Mouse (Mus musculus) midbrain, embryonic 10.5 days (tissue): ENCODE data around the gene Dis3l2. TPM values are rescaled to one million over a fixed set of nuclear protein-coding genes. Genes with fewer than 3 reads are reported as not detected.

Experiments
- DNase-seq: peaks from one replicate; pipeline ENCODE4 v3.0.0-alpha.2; 2017; ENCODE audit warnings: low spot score
- H3K27ac ChIP-seq: fragments of 300-500 bp; sonication (generic); replicated peaks from 2 replicates; pipeline ENCODE4 v1.5.1; 2016; ENCODE audit warnings: mild to moderate bottlenecking
- H3K27me3 ChIP-seq: fragments of 300-500 bp; sonication (generic); 2 replicates; pipeline ENCODE4 v1.6.1; 2016; ENCODE audit warnings: low read depth, mild to moderate bottlenecking; ENCODE audit not compliant: poor library complexity, severe bottlenecking
- H3K36me3 ChIP-seq: fragments of 300-500 bp; sonication (generic); 2 replicates; pipeline ENCODE4 v1.6.1; 2016; ENCODE audit warnings: mild to moderate bottlenecking, moderate library complexity
- H3K4me1 ChIP-seq: fragments of 300-500 bp; sonication (generic); 2 replicates; pipeline ENCODE4 v1.6.1; 2016
- H3K4me3 ChIP-seq: fragments of 300-500 bp; sonication (generic); 2 replicates; pipeline ENCODE4 v1.5.1; 2016; ENCODE audit warnings: mild to moderate bottlenecking, moderate library complexity
- H3K9me3 ChIP-seq: fragments of 300-500 bp; sonication (generic); replicated peaks from 2 replicates; pipeline ENCODE4 v1.6.1; 2016; ENCODE audit warnings: mild to moderate bottlenecking
- WGBS: fragments of 180-500 bp; shearing (Covaris S2); methylation state at CpG from one replicate; pipeline ENCODE4 v1.1.7; 2016; 5-methylcytosine and 5-hydroxymethylcytosine counted together
- polyA plus RNA-seq: library from polyadenylated mRNA; unstranded; fragments of >200 nt; fragmentation: Nextera tagmentation; extraction: Ambion mirVana; gene quantifications from 2 replicates; pipeline ENCODE4 v1.2.1, GENCODE M21; 2016

Gene Dis3l2
- polyA plus RNA-seq, 1 experiment from 2014 or later: 33.3 TPM

DNA sequence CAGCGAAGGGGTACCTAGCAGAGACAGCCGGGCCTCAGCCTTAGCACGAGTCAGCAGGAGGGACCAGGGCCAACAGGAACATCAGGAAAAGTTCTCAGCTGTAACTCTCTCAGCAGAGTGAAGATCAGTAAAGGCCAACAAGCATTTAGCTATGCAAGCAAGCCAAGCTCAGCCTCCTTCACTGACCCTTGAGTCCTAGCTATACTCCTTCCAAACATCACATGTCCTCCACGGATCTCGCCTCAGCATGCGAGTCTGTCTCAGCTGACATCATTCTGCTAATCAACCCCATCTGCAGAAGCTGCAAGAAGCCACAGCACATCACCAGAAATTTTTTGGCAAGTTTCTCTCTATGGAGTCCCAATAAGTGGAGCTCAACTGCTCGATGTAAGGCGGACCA lies 370.2 kb downstream of the Dis3l2 start:
- Histone ChIP-seq H3K4me3 (no peak overlapping the region), H3K9me3 (no peaks in the 10 kb centered on the region), H3K36me3 (no peaks in the 10 kb centered on the region), H3K27me3 (no peaks in the 10 kb centered on the region), H3K4me1 (no peaks in the 10 kb centered on the region), H3K27ac (no peak overlapping the region)
- DNase-seq: no peak
- WGBS: 88% methylated on average over 8 of the region's 8 CpGs

DNA sequence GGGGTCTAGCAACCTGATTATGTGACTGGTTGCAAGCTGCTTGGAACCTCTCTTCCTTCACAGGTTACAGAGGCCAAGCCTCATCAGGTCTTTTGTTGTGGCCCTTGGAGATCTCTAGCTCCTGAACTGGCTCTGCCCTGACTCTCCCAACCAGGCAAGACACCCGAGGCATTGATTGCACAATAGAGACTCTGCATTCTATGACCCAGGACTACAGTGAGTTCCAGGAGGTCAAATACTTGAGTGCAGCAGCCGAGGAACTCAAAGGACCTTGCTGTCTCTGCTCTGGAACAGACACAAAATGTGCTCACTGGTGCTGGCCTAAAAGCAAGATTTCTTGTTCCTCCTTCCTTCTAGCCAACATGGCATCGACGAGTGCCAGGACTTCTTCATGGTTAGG lies 382.6 kb downstream of the Dis3l2 start:
- no peak for DNase-seq
- 76% methylated on average over 4 of the region's 4 CpGs for WGBS
- no peaks in the 10 kb centered on the region for H3K9me3 ChIP-seq
- no peak overlapping the region for H3K4me3 ChIP-seq
- H3K27ac ChIP-seq: no peak overlapping the region
- no peaks in the 10 kb centered on the region for H3K27me3 ChIP-seq
- no peaks in the 10 kb centered on the region for H3K4me1 ChIP-seq
- H3K36me3 ChIP-seq: no peaks in the 10 kb centered on the region

DNA sequence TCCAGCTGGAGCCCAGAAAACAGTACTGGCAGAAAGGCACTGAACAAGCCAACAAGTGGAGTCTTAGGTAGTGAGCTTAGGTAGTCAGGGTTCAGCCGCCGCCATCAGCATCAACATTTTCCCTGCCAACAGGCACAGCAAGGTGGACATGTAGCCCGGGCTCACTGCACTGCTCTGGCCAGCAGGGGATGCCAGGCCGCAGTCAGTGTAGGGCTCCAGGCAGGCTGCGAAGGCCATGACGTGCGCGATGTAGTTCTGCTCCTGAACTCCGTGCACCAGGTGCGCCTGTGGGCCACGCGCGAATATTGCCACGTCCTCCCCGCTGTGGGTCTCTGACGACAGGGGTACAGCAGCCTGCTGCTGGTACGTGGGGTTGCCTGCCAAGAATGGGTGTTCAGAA lies 383.4 kb downstream of the Dis3l2 start:
- H3K4me1 ChIP-seq: no peaks in the 10 kb centered on the region
- H3K27ac ChIP-seq: no peak overlapping the region
- DNase-seq: no peak
- 70% methylated on average over 17 of the region's 17 CpGs for WGBS
- H3K4me3 ChIP-seq: no peak overlapping the region
- H3K36me3 ChIP-seq: no peaks in the 10 kb centered on the region
- no peaks in the 10 kb centered on the region for H3K27me3 ChIP-seq
- no peaks in the 10 kb centered on the region for H3K9me3 ChIP-seq

- WGBS: 90% methylated on average over 11 of the region's 11 CpGs
- no peak for DNase-seq
Measured at GRCm38 (mm10) chr1:87089251-87089650, 385.6 kb downstream of the Dis3l2 start.

GRCm38 (mm10) chr1:87089828-87090227 lies 386.2 kb downstream of the Dis3l2 start, which contains the start of gene Alppl2:
Gene Alppl2, minus strand, starts transcription at chr1:87089928.
- no peak for DNase-seq
- Histone ChIP-seq H3K27me3 (no peaks in the 10 kb centered on the region), H3K27ac (no peak within 1 kb of the TSS), H3K9me3 (no peaks in the 10 kb centered on the region), H3K4me3 (no peak within 1 kb of the TSS), H3K4me1 (no peaks in the 10 kb centered on the region), H3K36me3 (no peaks in the 10 kb centered on the region)
- 83% methylated on average over 4 of the region's 4 CpGs for WGBS

More at GRCm38 (mm10) chr1:87089251-87089650, 385.6 kb downstream of the Dis3l2 start:
- no peaks in the 10 kb centered on the region for H3K36me3 ChIP-seq
- H3K4me1 ChIP-seq: no peaks in the 10 kb centered on the region
- no peaks in the 10 kb centered on the region for H3K9me3 ChIP-seq
- no peak overlapping the region for H3K27ac ChIP-seq
- H3K4me3 ChIP-seq: no peak overlapping the region
- H3K27me3 ChIP-seq: no peaks in the 10 kb centered on the region

DNA sequence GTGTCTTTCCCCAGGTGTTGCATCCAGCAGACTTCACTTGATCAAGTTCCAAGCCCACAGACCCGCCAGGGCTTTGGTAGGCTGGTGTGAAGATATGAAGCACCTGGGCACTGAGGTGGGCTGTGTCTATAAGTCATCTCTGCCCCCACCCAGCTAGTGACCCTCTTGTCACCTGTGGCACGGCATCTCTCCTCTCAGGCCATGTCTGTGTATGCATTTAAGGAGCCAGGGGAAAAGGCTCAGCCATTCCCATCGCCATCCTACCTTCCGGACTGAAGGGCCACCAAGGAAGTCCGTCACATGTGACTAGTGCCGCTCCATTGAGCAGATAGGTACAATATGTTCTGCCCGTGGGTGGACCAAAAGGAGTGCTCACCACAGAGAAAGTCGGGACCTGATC lies 392.0 kb downstream of the Dis3l2 start:
- WGBS: 78% methylated on average over 8 of the region's 8 CpGs
- Histone ChIP-seq H3K36me3 (no peaks in the 10 kb centered on the region), H3K4me3 (no peak overlapping the region), H3K27ac (no peak overlapping the region), H3K27me3 (peaks cover 40% of the 10 kb centered on the region), H3K9me3 (no peaks in the 10 kb centered on the region), H3K4me1 (peaks cover 12% of the 10 kb centered on the region)
- DNase-seq: no peak

DNA sequence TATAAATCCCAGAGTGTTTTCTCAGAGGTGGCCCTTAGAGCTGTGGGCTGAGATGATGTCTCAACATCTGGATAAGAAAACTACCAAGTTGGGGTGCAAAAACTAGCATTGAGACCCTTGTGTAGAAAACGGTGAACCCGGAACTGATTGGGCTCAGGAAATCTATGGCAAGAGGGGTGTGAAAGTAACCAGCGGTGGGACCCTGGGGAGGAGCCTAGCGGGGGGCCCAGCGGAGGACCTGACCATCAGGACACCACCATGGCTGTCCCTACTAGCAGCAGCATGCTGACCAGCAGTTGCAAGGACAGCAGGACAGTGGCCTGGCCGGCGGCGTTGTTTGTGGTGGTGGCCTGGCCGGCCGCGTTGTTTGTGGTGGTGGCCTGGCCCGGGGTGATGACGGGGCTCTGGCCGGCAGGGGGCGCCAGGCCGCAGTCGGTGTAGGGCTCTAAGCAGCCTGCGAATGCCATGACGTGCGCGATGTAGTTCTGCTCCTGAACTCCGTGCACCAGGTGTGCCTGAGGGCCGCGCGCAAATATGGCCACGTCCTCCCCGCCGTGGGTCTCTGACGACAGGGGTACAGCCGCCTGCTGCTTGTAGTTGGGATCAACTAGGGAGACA lies 394.9 kb downstream of the Dis3l2 start:
- peaks cover 18% of the 10 kb centered on the region for H3K4me1 ChIP-seq
- WGBS: 12% methylated on average over 30 of the region's 30 CpGs
- peak; percentile 77 for DNase-seq
- H3K9me3 ChIP-seq: no peaks in the 10 kb centered on the region
- H3K27me3 ChIP-seq: peaks cover 40% of the 10 kb centered on the region
- no peaks in the 10 kb centered on the region for H3K36me3 ChIP-seq
- peak overlapping the region; percentile 35 for H3K4me3 ChIP-seq
- H3K27ac ChIP-seq: peak overlapping the region; percentile 61; the same call in 1 of the 2 replicates

Other genes starting within 250 kb of the Dis3l2 start
- gene Ptma, start 177.1 kb upstream of the Dis3l2 start, polyA plus RNA-seq: 2,732 and 2,904 TPM in 2 replicates
- gene Pde6d, start 121.2 kb upstream of the Dis3l2 start, polyA plus RNA-seq: 78.3 and 78.9 TPM in 2 replicates
- gene Cops7b, start 120.9 kb upstream of the Dis3l2 start, polyA plus RNA-seq: 72.3 and 73.5 TPM in 2 replicates
- gene Nppc, start 33.2 kb upstream of the Dis3l2 start, polyA plus RNA-seq: 0.94 and 1.9 TPM in 2 replicates